Mouse (Mus musculus) midbrain, embryonic 14.5 days (tissue): ENCODE results near the gene Gsg1. TPM values are rescaled to one million over a fixed set of nuclear protein-coding genes. Genes with fewer than 3 reads are reported as not detected.

Experiments used
- ATAC-seq: fragments of 200-750 bp; cut with Nextera tagmentation; 2 replicates; pipeline ENCODE4 v1.8.0; 2017; ENCODE audit warnings: moderate number of reproducible peaks, moderate library complexity; ENCODE audit not compliant: low FRiP score, low TSS enrichment
- DNase-seq: peaks from one replicate; pipeline ENCODE4 v3.0.0-alpha.2; 2015
- H3K27ac ChIP-seq: fragments of 300-500 bp; sonication (generic); replicated peaks from 2 replicates; pipeline ENCODE4 v1.5.1; 2014; ENCODE audit warnings: mild to moderate bottlenecking, low read depth, low read length, moderate library complexity
- H3K27me3 ChIP-seq: fragments of 300-500 bp; sonication (generic); 2 replicates; pipeline ENCODE4 v1.6.1; 2014; ENCODE audit warnings: low read length, control low read depth, mixed read lengths; ENCODE audit not compliant: control insufficient read depth, insufficient read depth
- H3K36me3 ChIP-seq: fragments of 300-500 bp; sonication (generic); 2 replicates; pipeline ENCODE4 v1.6.1; 2014; ENCODE audit warnings: low read length, control low read depth; ENCODE audit not compliant: control insufficient read depth, insufficient read depth
- H3K4me1 ChIP-seq: fragments of 300-500 bp; sonication (generic); 2 replicates; pipeline ENCODE4 v1.6.1; 2014; ENCODE audit warnings: mild to moderate bottlenecking, antibody characterized with exemption, low read length, control low read depth; ENCODE audit not compliant: control insufficient read depth, insufficient read depth
- H3K4me2 ChIP-seq: fragments of 300-500 bp; sonication (generic); 2 replicates; pipeline ENCODE4 v1.6.1; 2014; ENCODE audit warnings: mild to moderate bottlenecking, low read length, moderate library complexity
- H3K4me3 ChIP-seq: fragments of 300-500 bp; sonication (generic); replicated peaks from 2 replicates; pipeline ENCODE4 v1.5.1; 2014; ENCODE audit warnings: low read depth, low read length
- H3K9ac ChIP-seq: fragments of 300-500 bp; sonication (generic); replicated peaks from 2 replicates; pipeline ENCODE4 v1.6.1; 2014; ENCODE audit warnings: mild to moderate bottlenecking, low read length, moderate library complexity
- H3K9me3 ChIP-seq: fragments of 300-500 bp; sonication (generic); 2 replicates; pipeline ENCODE4 v1.6.1; 2016; ENCODE audit warnings: low read length, control low read depth, mixed read lengths; ENCODE audit not compliant: control insufficient read depth
- WGBS: fragments of 180-500 bp; shearing (Covaris S2); extraction: QIAGEN DNeasy Blood & Tissue Kit; methylation state at CpG from one replicate; pipeline ENCODE4 v1.1.7; 2014; 5-methylcytosine and 5-hydroxymethylcytosine counted together
- polyA plus RNA-seq: library from polyadenylated mRNA; unstranded; fragments of >200 nt; fragmentation: Nextera tagmentation; extraction: Ambion mirVana; gene quantifications from 2 replicates; pipeline ENCODE4 v1.2.1, GENCODE M21; 2014

Gene Gsg1
- polyA plus RNA-seq, 1 experiment from 2014 or later: 0.18 TPM

GRCm38 (mm10) chr6:135206909-135207308, 47.2 kb downstream of the Gsg1 start:
- Histone ChIP-seq H3K9ac (no peak overlapping the region), H3K4me2 (no peak overlapping the region), H3K36me3 (peaks cover 2% of the 10 kb centered on the region; the same call in 1 of the 2 replicates), H3K4me3 (no peak overlapping the region), H3K4me1 (no peaks in the 10 kb centered on the region), H3K9me3 (no peaks in the 10 kb centered on the region), H3K27ac (no peak overlapping the region), H3K27me3 (no peaks in the 10 kb centered on the region)
- DNase-seq (peak; percentile 27), ATAC-seq (no peak)
- WGBS: 25% methylated on average over 8 of the region's 8 CpGs

- 90% methylated on average over 4 of the region's 4 CpGs for WGBS
- no peak overlapping the region for H3K27ac ChIP-seq
- no peaks in the 10 kb centered on the region for H3K9me3 ChIP-seq
Observed at GRCm38 (mm10) chr6:135205802-135206201, 48.3 kb downstream of the Gsg1 start.

GRCm38 (mm10) chr6:135204869-135205268, 49.3 kb downstream of the Gsg1 start:
- Histone ChIP-seq H3K36me3 (peaks cover under 1% of the 10 kb centered on the region; the same call in 1 of the 2 replicates), H3K9ac (no peak overlapping the region), H3K4me1 (no peaks in the 10 kb centered on the region), H3K27ac (no peak overlapping the region), H3K4me2 (no peak overlapping the region), H3K27me3 (no peaks in the 10 kb centered on the region), H3K9me3 (no peaks in the 10 kb centered on the region), H3K4me3 (no peak overlapping the region)
- ATAC-seq (no peak), DNase-seq (no peak)
- 62% methylated on average over 4 of the region's 4 CpGs for WGBS

More at GRCm38 (mm10) chr6:135205802-135206201, 48.3 kb downstream of the Gsg1 start:
- H3K27me3 ChIP-seq: no peaks in the 10 kb centered on the region
- H3K9ac ChIP-seq: no peak overlapping the region
- H3K4me1 ChIP-seq: no peaks in the 10 kb centered on the region
- ATAC-seq (no peak), DNase-seq (no peak)
- H3K4me2 ChIP-seq: no peak overlapping the region
- no peak overlapping the region for H3K4me3 ChIP-seq
- peaks cover 2% of the 10 kb centered on the region; the same call in 1 of the 2 replicates for H3K36me3 ChIP-seq

DNA sequence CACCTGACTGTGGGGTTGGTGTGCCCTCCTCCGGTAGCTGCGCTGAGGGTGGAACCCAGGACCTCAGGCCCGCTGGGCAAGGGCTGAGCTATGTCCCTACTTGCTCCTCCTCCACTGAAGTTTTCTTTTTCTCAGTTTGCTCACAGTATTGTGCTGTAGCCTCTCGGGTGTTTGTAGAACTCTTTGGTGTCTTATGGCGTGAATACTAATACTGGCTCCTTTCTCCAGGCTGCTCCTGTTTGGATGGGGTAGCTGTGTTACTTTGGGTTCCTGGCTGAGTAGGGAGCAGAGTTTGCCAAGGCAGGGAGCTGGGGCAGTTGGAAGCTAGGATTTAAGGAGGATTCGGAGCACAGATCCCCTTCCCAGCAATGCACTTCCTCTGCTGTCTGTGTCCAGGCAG, 50.4 kb downstream of the Gsg1 start:
- H3K9ac ChIP-seq: no peak overlapping the region
- H3K27ac ChIP-seq: no peak overlapping the region
- H3K36me3 ChIP-seq: no peaks in the 10 kb centered on the region
- DNase-seq (no peak), ATAC-seq (no peak)
- H3K4me1 ChIP-seq: peaks cover 4% of the 10 kb centered on the region; the same call in 1 of the 2 replicates
- whole genome bisulfite sequencing: 64% methylated on average over 6 of the region's 6 CpGs
- no peak overlapping the region for H3K4me2 ChIP-seq
- no peaks in the 10 kb centered on the region for H3K9me3 ChIP-seq
- H3K27me3 ChIP-seq: no peaks in the 10 kb centered on the region
- no peak overlapping the region for H3K4me3 ChIP-seq

- WGBS: 93% methylated on average over 6 of the region's 6 CpGs
- H3K9me3 ChIP-seq: no peaks in the 10 kb centered on the region
- no peak for DNase-seq
- H3K4me2 ChIP-seq: no peak overlapping the region
- no peak overlapping the region for H3K9ac ChIP-seq
- H3K27ac ChIP-seq: no peak overlapping the region
- no peak for ATAC-seq
- no peaks in the 10 kb centered on the region for H3K36me3 ChIP-seq
- H3K27me3 ChIP-seq: no peaks in the 10 kb centered on the region
- H3K4me3 ChIP-seq: no peak overlapping the region
- H3K4me1 ChIP-seq: peaks cover 5% of the 10 kb centered on the region; the same call in 1 of the 2 replicates
Observed at GRCm38 (mm10) chr6:135202668-135203067, 51.5 kb downstream of the Gsg1 start.

GRCm38 (mm10) chr6:135200122-135200957, 53.8 kb downstream of the Gsg1 start:
- H3K4me3 ChIP-seq: no peak overlapping the region
- H3K4me1 ChIP-seq: peaks cover 8% of the 10 kb centered on the region; the same call in 1 of the 2 replicates
- ATAC-seq (no peak), DNase-seq (no peak)
- H3K27ac ChIP-seq: no peak overlapping the region
- no peaks in the 10 kb centered on the region for H3K27me3 ChIP-seq
- H3K9me3 ChIP-seq: no peaks in the 10 kb centered on the region
- no peaks in the 10 kb centered on the region for H3K36me3 ChIP-seq
- WGBS: 91% methylated on average over 16 of the region's 16 CpGs
- H3K4me2 ChIP-seq: no peak overlapping the region
- H3K9ac ChIP-seq: no peak overlapping the region

DNA sequence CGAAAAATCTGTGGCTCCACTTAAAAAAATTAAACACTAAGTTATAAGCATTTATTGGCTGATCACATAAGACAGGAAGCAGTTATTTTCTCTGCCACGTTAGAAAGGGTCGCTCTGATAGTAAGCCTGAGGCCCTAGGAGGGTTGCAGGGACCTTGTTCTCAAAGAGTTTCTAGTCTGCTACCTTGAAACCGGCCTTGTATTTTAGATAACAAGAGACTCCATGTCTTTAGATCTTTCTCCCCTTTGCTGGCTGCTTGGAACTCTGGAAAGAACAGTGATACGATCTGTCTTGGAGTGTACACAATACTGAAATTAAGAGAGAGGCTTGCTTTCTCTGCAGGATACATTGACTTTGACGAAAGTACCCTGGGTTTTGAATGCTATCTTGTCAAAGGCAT, 55.4 kb downstream of the Gsg1 start:
- peak overlapping the region; percentile 89 for H3K4me3 ChIP-seq
- H3K4me2 ChIP-seq: peak overlapping the region; percentile 89
- DNase-seq (no peak), ATAC-seq (no peak)
- WGBS: 42% methylated on average over 6 of the region's 6 CpGs
- H3K36me3 ChIP-seq: no peaks in the 10 kb centered on the region
- peak overlapping the region; percentile 89 for H3K9ac ChIP-seq
- H3K4me1 ChIP-seq: peaks cover 9% of the 10 kb centered on the region; the same call in 1 of the 2 replicates
- no peaks in the 10 kb centered on the region for H3K9me3 ChIP-seq
- H3K27ac ChIP-seq: no peak overlapping the region; the same call in 1 of the 2 replicates
- no peaks in the 10 kb centered on the region for H3K27me3 ChIP-seq

GRCm38 (mm10) chr6:135197921-135198532, 56.1 kb downstream of the Gsg1 start, which contains the start of the genes Fam234b and Hebp1:
Fam234b (plus strand) TSS chr6:135197977.
Hebp1 (minus strand) TSS chr6:135198022.
- ATAC-seq (peak; percentile 91), DNase-seq (peak; percentile 94)
- under 1% methylated on average over 52 of the region's 52 CpGs for WGBS
- H3K4me2 ChIP-seq: peak within 1 kb of the TSS; percentile 89
- peaks cover 12% of the 10 kb centered on the region; the same call in 1 of the 2 replicates for H3K4me1 ChIP-seq
- H3K4me3 ChIP-seq: peak within 1 kb of the TSS; percentile 89
- H3K36me3 ChIP-seq: no peaks in the 10 kb centered on the region
- H3K9me3 ChIP-seq: no peaks in the 10 kb centered on the region
- H3K9ac ChIP-seq: peak within 1 kb of the TSS; percentile 89
- peak within 1 kb of the TSS; percentile 88 for H3K27ac ChIP-seq
- no peaks in the 10 kb centered on the region for H3K27me3 ChIP-seq
